Mouse (Mus musculus): ENCODE data around the gene Gtf2h3.

Gtf2h3 gene

DNA sequence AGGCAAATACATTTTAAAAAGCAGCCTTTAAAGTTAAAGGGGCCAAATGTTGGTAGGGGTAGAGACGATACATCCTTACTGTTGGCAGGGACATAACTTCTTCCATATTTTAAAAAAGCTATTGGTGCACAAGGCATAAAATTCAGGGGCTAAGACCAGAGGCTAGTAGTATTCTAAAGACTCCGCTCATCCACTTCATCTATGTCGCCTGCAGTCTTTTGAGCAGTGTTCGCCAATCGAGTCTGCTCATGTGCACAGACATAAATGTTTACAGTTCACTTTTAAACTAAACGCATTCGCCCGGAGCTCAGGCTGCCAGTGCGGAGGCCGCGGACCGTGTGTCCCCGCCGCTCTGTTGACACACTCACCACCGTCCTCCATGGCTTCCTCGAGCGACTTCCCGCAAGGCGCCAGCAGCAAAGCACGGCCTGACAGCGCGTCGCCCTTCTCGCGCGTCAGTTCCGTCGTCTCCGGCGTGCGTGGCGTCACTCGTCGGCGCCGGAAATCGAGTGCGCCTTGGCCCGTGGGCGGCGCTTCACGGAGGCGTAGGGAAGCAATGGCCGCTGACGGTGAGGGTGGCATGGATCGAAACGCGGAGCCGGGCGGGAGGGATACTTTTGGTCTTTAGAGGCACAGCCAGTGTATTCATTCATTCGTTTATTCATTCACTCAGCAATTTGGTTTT lies at the start of gene Gtf2h3, which contains the start of gene Eif2b1:
TSS of gene Gtf2h3 (plus strand) at position 508 of the 685 bp plus-strand sequence.
TSS of gene Eif2b1 (minus strand) at position 499 of the 685 bp plus-strand sequence.
- Histone ChIP-seq H3K36me3 (ENCODE audit: control insufficient read depth, insufficient read depth, low read length, poor library complexity, severe bottlenecking) (peaks cover 5% of the 10 kb centered on the region; the same call in 1 of the 2 replicates), H3K27me3 (ENCODE audit: control insufficient read depth, insufficient read depth, low read length, poor library complexity, severe bottlenecking) (no peaks in the 10 kb centered on the region)
- DNase-seq (ENCODE audit: low read depth, low spot score), result peak; percentile 94

DNA sequence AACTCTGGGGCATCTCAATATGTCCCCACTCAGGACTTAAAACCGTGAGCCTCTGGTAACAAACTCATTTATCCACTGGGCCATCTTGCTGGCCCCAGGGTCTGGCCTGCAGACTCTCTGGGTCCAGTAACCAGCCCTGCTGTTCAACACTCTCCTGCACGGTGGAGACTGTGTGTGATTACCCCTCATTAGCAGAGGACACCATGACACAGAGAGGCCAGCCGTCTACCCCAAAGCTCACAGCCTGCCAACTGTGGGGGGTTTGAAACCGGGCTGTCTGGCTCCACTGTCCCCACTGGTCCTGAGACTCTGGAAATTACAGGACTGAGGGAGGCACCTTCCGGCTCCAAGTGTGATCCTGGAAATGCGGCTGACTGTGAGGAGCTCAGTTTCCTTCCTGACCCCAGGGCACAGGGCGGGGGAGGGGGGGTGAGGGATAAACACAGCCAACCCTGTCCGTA lies 49.7 kb upstream of the Gtf2h3 start:
- Histone ChIP-seq H3K27me3 (ENCODE audit: control insufficient read depth, insufficient read depth, low read length, poor library complexity, severe bottlenecking) (peaks cover 2% of the 10 kb centered on the region), H3K36me3 (ENCODE audit: control insufficient read depth, insufficient read depth, low read length, poor library complexity, severe bottlenecking) (no peaks in the 10 kb centered on the region)
- DNase-seq (ENCODE audit: low read depth, low spot score), result no peak

DNA sequence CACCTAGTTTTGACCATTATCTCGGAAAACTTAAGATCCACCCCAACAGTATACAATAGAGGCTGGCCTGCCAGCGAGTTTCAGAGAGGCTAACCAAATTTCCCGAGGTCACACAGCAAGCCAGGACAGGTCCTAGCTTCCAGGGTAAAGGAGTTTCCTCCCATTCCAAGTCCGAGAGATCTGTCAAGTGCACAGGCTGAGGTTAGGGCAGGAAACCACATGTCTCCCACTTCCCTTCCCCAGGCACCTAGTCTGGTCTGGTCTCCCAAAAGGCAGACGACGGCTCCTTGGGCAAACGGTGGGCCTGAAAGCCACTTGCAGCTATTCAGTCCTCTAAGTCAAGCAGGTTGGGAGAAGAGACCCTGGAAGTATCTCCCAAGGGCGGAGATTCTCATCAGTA lies 49.2 kb upstream of the Gtf2h3 start:
- H3K27me3 ChIP-seq (ENCODE audit: control insufficient read depth, insufficient read depth, low read length, poor library complexity, severe bottlenecking), result peaks cover 2% of the 10 kb centered on the region
- no peak for DNase-seq (ENCODE audit: low read depth, low spot score)
- no peaks in the 10 kb centered on the region for H3K36me3 ChIP-seq (ENCODE audit: control insufficient read depth, insufficient read depth, low read length, poor library complexity, severe bottlenecking)

DNA sequence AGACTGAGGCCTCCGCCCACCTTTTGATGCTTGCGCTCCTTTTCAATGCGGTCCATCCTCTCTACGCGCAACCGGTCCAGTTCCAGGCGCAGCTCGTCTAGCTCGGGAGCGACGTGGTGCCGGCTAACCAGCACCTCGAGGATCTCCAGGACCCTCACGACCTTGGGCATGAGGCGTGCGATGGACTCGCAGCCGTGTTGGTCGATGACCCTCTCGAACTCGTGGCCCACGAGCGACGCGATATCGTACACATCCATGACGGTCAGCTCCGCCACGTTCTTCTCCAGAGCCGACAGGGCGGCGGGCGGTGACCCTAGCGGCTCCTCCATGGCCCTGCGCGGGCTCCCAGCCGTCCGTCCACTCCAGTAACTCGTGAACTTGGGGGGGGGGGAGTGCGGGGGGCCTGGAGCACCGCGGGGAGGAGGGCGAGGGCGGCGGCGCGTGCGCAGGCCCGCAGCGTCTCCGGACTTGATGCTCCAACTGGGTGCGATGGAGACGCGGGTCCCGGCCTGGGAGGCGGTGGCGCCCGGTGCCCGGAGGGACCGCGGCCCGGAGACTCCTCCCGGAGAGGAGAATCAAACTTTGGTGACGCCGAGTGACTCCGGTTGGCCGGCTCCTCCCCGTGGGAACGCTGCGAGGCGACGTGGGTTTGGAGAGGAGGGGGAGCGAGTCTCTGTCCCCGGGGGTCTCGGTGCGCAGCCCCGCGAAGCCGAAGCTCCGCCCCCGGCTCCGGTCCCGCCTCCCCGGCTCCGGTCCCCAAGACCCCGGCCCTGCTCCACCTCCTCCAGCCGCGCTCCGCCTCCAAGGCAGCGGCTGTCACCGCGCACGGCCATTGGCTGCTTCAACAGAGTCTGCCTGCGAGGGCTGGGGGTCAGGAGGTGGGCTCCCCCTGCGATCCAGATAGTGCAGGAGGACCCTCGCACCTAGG lies 48.0 kb upstream of the Gtf2h3 start, which contains the start of gene Rilpl1:
TSS of gene Rilpl1 (minus strand) at position 737 of the 928 bp plus-strand sequence.
- H3K36me3 ChIP-seq (ENCODE audit: control insufficient read depth, insufficient read depth, low read length, poor library complexity, severe bottlenecking), result no peaks in the 10 kb centered on the region
- peak; percentile 26 for DNase-seq (ENCODE audit: low read depth, low spot score)

DNA sequence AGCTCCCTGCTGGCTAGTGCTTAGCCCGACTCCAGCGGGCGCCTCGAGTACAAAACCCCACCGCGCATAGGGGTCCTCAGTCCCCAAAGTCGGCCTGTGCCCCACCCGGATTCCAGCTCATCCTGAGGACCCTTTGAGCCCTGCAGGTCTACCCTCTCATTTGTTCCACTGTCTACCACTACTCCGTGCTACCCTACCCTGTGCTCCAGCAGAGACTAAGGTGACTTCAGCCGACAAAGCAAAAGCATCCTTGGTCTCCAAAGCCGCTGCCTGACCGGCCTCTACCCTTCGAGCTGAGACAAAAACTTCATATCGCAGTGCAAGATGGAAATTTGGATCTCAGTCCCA lies 47.4 kb upstream of the Gtf2h3 start:
- peaks cover 2% of the 10 kb centered on the region for H3K27me3 ChIP-seq (ENCODE audit: control insufficient read depth, insufficient read depth, low read length, poor library complexity, severe bottlenecking)
- DNase-seq (ENCODE audit: low read depth, low spot score), result no peak
- no peaks in the 10 kb centered on the region for H3K36me3 ChIP-seq (ENCODE audit: control insufficient read depth, insufficient read depth, low read length, poor library complexity, severe bottlenecking)

More for the DNA sequence above, 48.0 kb upstream of the Gtf2h3 start, which contains the start of gene Rilpl1:
- H3K27me3 ChIP-seq (ENCODE audit: control insufficient read depth, insufficient read depth, low read length, poor library complexity, severe bottlenecking), result peaks cover 2% of the 10 kb centered on the region

DNA sequence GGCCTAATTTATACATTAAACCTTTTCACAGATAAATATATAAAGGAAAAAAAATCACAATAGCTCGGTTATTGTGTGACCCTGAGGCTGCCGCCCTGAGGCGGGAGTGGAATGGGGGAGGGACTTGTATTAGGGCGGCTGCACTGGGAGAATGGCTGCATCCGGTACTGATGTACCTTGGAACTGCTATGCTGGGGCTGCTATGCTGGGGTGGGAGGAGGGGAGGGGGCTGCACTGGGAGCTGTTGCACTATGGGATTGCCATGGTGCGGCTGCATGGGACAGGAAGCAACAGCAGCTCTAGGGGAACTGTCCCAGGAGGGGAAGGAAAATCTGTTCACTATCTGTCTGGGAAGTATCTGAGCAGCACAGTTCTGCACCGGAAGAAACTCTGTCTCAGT lies 46.5 kb upstream of the Gtf2h3 start:
- no peak for DNase-seq (ENCODE audit: low read depth, low spot score)
- Histone ChIP-seq H3K27me3 (ENCODE audit: control insufficient read depth, insufficient read depth, low read length, poor library complexity, severe bottlenecking) (peaks cover 2% of the 10 kb centered on the region), H3K36me3 (ENCODE audit: control insufficient read depth, insufficient read depth, low read length, poor library complexity, severe bottlenecking) (no peaks in the 10 kb centered on the region)

DNA sequence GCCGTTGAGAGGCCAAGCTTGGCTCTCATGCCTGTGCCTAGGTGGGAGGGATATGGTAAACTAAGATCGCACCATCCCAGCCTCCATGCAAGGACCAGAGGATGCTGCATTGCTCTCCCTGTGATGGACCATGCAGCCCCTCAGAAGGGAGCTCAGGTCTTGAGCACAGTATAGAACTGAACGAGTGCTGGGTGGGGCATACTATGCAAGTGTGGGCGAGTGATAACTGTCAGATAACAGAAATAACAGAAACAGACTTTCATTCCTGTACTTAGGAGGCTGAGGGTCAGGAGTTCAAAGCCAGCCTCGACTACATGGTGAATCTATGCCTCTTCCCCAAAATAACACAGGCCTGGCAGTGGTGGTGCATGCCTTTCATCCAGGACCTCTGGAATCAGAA lies 43.9 kb upstream of the Gtf2h3 start:
- DNase-seq (ENCODE audit: low read depth, low spot score), result no peak
- Histone ChIP-seq H3K27me3 (ENCODE audit: control insufficient read depth, insufficient read depth, low read length, poor library complexity, severe bottlenecking) (peaks cover 2% of the 10 kb centered on the region), H3K36me3 (ENCODE audit: control insufficient read depth, insufficient read depth, low read length, poor library complexity, severe bottlenecking) (no peaks in the 10 kb centered on the region)

DNA sequence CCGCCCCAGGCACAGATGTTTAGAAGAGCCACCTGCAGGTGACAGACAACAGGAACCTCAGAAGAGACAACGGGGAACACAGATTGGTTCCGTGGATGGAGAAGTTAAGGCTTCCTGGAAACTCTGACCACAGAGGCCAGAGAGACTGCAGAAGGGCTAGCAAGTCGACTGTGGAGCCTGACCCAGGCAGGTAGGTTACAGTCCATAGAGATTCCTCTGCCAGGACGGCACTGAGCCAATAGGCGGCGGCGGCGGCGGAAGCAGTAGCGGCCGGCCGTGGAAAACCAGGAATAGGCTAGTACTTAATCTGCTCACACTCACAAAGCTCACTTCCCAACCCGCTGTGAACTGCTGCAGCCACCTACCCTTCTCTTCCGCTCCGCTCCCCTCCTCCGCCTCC lies 42.2 kb upstream of the Gtf2h3 start:
- no peaks in the 10 kb centered on the region for H3K36me3 ChIP-seq (ENCODE audit: control insufficient read depth, insufficient read depth, low read length, poor library complexity, severe bottlenecking)
- peak; percentile 41 for DNase-seq (ENCODE audit: low read depth, low spot score)

DNA sequence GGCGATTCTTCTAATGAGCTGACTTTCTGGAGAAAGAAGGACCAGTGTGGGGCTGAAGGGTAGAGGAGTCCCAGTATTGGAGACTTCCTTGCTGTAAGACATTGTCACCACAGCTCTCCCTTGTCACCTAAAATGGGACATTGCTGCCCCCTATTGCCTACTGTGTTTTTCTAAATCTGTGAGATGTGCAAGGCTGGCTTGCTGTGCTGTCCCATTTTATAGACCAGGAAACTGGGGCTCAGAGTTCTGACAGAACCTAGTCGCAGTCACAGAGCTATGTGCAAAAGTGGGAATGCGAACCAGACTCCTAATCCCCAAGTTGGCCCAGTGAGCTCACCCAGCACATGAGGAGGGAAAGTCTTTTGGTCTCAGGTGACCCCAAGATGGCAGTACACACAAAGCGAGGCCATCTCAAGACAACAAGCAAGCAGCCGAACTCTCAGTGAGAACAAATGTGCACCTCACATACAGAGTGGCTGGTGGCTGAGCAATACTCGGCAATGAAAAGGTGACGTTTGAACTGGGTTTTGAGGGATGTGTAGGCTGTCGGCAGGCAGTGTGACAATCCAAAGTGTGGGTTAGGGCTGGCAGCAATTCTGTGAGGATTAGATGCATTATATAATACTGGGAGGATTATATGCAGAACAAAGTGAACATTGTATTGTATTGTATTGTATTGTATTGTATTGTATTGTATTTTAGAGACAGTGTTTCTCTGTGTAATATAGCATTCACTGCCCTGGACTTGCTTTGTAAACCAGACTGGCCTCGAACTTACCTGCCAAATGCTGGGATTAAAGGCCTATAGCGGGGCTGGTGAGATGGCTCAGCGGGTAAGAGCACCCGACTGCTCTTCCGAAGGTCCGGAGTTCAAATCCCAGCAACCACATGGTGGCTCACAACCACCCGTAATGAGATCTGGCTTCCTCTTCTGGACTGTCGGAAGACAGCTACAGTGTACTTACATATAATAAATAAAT lies 39.8 kb upstream of the Gtf2h3 start:
- H3K36me3 ChIP-seq (ENCODE audit: control insufficient read depth, insufficient read depth, low read length, poor library complexity, severe bottlenecking), result peaks cover 2% of the 10 kb centered on the region; the same call in 1 of the 2 replicates
- peak; percentile 89 for DNase-seq (ENCODE audit: low read depth, low spot score)
- H3K27me3 ChIP-seq (ENCODE audit: control insufficient read depth, insufficient read depth, low read length, poor library complexity, severe bottlenecking), result no peaks in the 10 kb centered on the region

More for the DNA sequence above, 42.2 kb upstream of the Gtf2h3 start:
- H3K27me3 ChIP-seq (ENCODE audit: control insufficient read depth, insufficient read depth, low read length, poor library complexity, severe bottlenecking), result peaks cover 2% of the 10 kb centered on the region

DNA sequence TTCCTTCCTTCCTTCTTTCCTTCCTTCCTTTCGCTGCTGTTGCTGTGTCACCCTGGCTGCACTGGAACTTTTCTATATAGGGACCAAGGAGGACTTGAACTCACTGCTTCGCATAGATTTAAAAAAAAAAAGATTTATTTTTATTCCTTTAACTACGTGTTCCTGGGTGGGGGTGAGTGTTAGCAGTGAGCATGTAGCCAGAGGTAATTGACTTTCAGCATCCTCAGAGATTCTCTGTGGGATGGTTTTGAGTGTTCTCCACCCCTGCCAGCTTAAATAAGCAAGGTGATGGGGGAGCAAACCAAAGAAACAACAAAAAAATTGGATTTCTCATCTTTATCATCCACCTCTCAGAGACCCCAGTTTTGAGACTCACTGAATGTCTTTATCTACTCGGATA lies 39.0 kb upstream of the Gtf2h3 start:
- no peak for DNase-seq (ENCODE audit: low read depth, low spot score)
- Histone ChIP-seq H3K36me3 (ENCODE audit: control insufficient read depth, insufficient read depth, low read length, poor library complexity, severe bottlenecking) (peaks cover 5% of the 10 kb centered on the region), H3K27me3 (ENCODE audit: control insufficient read depth, insufficient read depth, low read length, poor library complexity, severe bottlenecking) (no peaks in the 10 kb centered on the region)

DNA sequence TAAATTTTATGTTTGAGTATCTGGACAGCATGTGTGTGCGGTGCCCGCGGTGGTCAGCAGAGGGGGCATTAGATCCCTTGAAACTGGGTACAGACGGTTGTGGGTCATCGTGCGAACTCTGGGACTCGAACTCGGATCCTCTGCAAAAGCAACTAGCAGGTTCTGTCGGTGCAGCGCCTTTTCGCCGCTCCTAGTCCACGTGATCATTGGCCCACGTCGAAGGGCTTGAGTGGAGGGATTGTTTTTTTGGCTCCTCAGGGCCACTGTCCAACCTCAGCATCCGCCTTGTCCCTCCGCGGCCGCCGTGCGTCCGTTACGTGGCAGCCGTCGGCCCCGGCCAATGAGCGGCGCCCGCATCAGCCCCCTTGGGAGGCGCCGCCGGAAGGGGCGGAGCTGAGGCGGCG lies 38.6 kb upstream of the Gtf2h3 start, which contains the start of gene Tmed2:
TSS of gene Tmed2 (plus strand) at position 313 of the 404 bp plus-strand sequence.
- peaks cover 9% of the 10 kb centered on the region for H3K36me3 ChIP-seq (ENCODE audit: control insufficient read depth, insufficient read depth, low read length, poor library complexity, severe bottlenecking)
- no peaks in the 10 kb centered on the region for H3K27me3 ChIP-seq (ENCODE audit: control insufficient read depth, insufficient read depth, low read length, poor library complexity, severe bottlenecking)
- peak; percentile 97 for DNase-seq (ENCODE audit: low read depth, low spot score)

DNA sequence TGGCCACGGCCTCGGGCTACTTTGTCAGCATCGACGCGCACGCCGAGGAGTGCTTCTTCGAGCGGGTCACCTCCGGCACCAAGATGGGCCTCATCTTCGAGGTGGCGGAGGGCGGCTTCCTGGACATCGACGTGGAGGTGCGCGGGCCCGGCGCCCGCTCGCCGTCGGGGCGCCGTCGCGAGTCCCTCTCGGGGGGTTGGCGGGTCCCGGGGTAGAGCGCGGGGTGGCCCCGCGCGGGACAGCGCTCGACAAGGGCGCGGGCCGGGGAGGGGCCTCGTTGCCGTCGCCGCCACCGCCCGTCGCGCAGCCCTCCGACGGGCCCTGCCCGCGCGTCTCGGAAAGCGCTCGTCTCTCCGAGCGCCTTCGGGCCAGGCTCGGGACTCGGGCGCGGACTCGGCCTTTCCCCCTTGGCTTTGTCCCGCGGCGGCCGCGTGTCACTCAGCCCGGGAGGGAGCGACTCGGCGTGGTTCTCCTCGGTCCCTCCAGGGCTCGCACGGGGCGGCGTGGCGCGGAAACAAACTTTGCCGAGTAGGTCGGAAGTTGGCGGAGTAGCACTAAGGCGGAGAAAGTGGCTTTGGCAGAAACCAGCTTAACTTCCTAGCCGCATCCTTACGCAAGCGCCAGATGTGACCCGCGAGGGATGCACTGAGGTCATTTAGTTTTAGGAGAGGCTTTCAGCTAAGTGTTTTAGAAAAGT lies 37.9 kb upstream of the Gtf2h3 start:
- no peaks in the 10 kb centered on the region for H3K27me3 ChIP-seq (ENCODE audit: control insufficient read depth, insufficient read depth, low read length, poor library complexity, severe bottlenecking)
- H3K36me3 ChIP-seq (ENCODE audit: control insufficient read depth, insufficient read depth, low read length, poor library complexity, severe bottlenecking), result peaks cover 9% of the 10 kb centered on the region
- peak; percentile 51 for DNase-seq (ENCODE audit: low read depth, low spot score)

DNA sequence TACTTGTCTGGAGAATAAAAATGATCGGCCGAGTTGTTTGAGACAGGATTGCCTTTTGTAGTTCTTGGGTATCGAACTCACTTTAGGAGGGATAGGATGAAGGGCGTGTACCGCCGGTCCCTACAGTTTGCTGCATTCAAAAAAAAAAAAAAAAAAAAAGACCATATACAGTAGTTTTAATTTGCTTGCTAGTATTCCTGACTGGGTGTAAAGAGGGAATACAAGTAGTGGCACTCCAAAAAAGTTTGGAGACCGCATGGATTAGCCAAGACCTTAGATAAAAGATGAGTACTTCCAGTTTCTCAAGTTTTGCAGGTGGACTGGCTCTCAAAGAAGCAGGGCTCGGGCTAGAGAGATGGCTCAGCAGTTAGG lies 37.4 kb upstream of the Gtf2h3 start:
- peaks cover 12% of the 10 kb centered on the region for H3K36me3 ChIP-seq (ENCODE audit: control insufficient read depth, insufficient read depth, low read length, poor library complexity, severe bottlenecking)
- no peaks in the 10 kb centered on the region for H3K27me3 ChIP-seq (ENCODE audit: control insufficient read depth, insufficient read depth, low read length, poor library complexity, severe bottlenecking)
- no peak for DNase-seq (ENCODE audit: low read depth, low spot score)

All from splenic B cell, adult 2 months (primary cell).